Mouse (Mus musculus): ENCODE data around the gene Ccdc13. TPM values are rescaled to one million over a fixed set of nuclear protein-coding genes. Genes with fewer than 3 reads are reported as not detected.

The Ccdc13 gene
- polyA plus RNA-seq, 1 experiment from 2014 or later, result 1.2 TPM

- peaks cover 10% of the 10 kb centered on the region; the same call in 1 of the 2 replicates for H3K4me1 ChIP-seq
- no peaks in the 10 kb centered on the region for H3K36me3 ChIP-seq
- no peaks in the 10 kb centered on the region for H3K27me3 ChIP-seq
- H3K4me3 ChIP-seq, result no peak overlapping the region
- no peak overlapping the region for H3K27ac ChIP-seq
- ATAC-seq (ENCODE audit: borderline replicate concordance, extremely low read depth, low FRiP score, low TSS enrichment), result no peak
- 61% methylated on average over 5 of the region's 5 CpGs for WGBS
- no peaks in the 10 kb centered on the region for H3K9me3 ChIP-seq
- no peak overlapping the region for H3K4me2 ChIP-seq
- H3K9ac ChIP-seq, result no peak overlapping the region
Measured at GRCm38 (mm10) chr9:121820765-121821164, 18.5 kb downstream of the Ccdc13 start.

- Histone ChIP-seq H3K27ac (0 out of 2 replicates have a peak overlapping the region, but pooled peaks have one; percentile 7), H3K27me3 (no peaks in the 10 kb centered on the region), H3K36me3 (no peaks in the 10 kb centered on the region), H3K4me3 (no peak overlapping the region), H3K9me3 (no peaks in the 10 kb centered on the region), H3K4me2 (no peak overlapping the region), H3K4me1 (peaks cover 10% of the 10 kb centered on the region; the same call in 1 of the 2 replicates), H3K9ac (no peak overlapping the region)
- 46% methylated on average over 7 of the region's 7 CpGs for WGBS
- ATAC-seq (ENCODE audit: borderline replicate concordance, extremely low read depth, low FRiP score, low TSS enrichment), result no peak
Measured at GRCm38 (mm10) chr9:121819771-121820471, 19.3 kb downstream of the Ccdc13 start.

- no peaks in the 10 kb centered on the region for H3K9me3 ChIP-seq
- H3K4me3 ChIP-seq, result no peak overlapping the region
- WGBS, result 47% methylated on average over 9 of the region's 9 CpGs
- 0 out of 2 replicates have a peak, but pooled peaks have one; percentile 9 for ATAC-seq (ENCODE audit: borderline replicate concordance, extremely low read depth, low FRiP score, low TSS enrichment)
- H3K27me3 ChIP-seq, result no peaks in the 10 kb centered on the region
- 0 out of 2 replicates have a peak overlapping the region, but pooled peaks have one; percentile 7 for H3K27ac ChIP-seq
- no peak overlapping the region for H3K9ac ChIP-seq
- H3K4me2 ChIP-seq, result no peak overlapping the region
- no peaks in the 10 kb centered on the region for H3K36me3 ChIP-seq
- H3K4me1 ChIP-seq, result peaks cover 10% of the 10 kb centered on the region; the same call in 1 of the 2 replicates
Measured at GRCm38 (mm10) chr9:121819073-121819770, 20.0 kb downstream of the Ccdc13 start.

GRCm38 (mm10) chr9:121815183-121815582 is 24.1 kb downstream of the Ccdc13 start:
- peaks cover 3% of the 10 kb centered on the region for H3K4me1 ChIP-seq
- no peaks in the 10 kb centered on the region for H3K9me3 ChIP-seq
- no peak for ATAC-seq (ENCODE audit: borderline replicate concordance, extremely low read depth, low FRiP score, low TSS enrichment)
- H3K4me3 ChIP-seq, result no peak overlapping the region
- no peak overlapping the region for H3K9ac ChIP-seq
- WGBS, result 54% methylated on average over 6 of the region's 6 CpGs
- no peaks in the 10 kb centered on the region for H3K27me3 ChIP-seq
- no peak overlapping the region for H3K4me2 ChIP-seq
- no peak overlapping the region for H3K27ac ChIP-seq
- no peaks in the 10 kb centered on the region for H3K36me3 ChIP-seq

GRCm38 (mm10) chr9:121810081-121810821 is 29.0 kb downstream of the Ccdc13 start:
- Histone ChIP-seq H3K4me1 (peaks cover 10% of the 10 kb centered on the region), H3K4me2 (no peak overlapping the region), H3K9ac (no peak overlapping the region), H3K4me3 (no peak overlapping the region), H3K36me3 (no peaks in the 10 kb centered on the region), H3K27me3 (no peaks in the 10 kb centered on the region), H3K27ac (no peak overlapping the region), H3K9me3 (no peaks in the 10 kb centered on the region)
- 43% methylated on average over 15 of the region's 15 CpGs for WGBS
- ATAC-seq (ENCODE audit: borderline replicate concordance, extremely low read depth, low FRiP score, low TSS enrichment), result no peak

GRCm38 (mm10) chr9:121808511-121808910 is 30.8 kb downstream of the Ccdc13 start:
- H3K9ac ChIP-seq, result no peak overlapping the region
- H3K36me3 ChIP-seq, result no peaks in the 10 kb centered on the region
- no peak overlapping the region for H3K4me2 ChIP-seq
- no peaks in the 10 kb centered on the region for H3K27me3 ChIP-seq
- no peak for ATAC-seq (ENCODE audit: borderline replicate concordance, extremely low read depth, low FRiP score, low TSS enrichment)
- peaks cover 10% of the 10 kb centered on the region for H3K4me1 ChIP-seq
- H3K27ac ChIP-seq, result no peak overlapping the region
- no peaks in the 10 kb centered on the region for H3K9me3 ChIP-seq
- no peak overlapping the region for H3K4me3 ChIP-seq
- WGBS, result 64% methylated on average over 3 of the region's 3 CpGs

- Histone ChIP-seq H3K9ac (no peak overlapping the region), H3K27ac (no peak overlapping the region), H3K4me2 (no peak overlapping the region), H3K4me1 (peaks cover 10% of the 10 kb centered on the region), H3K27me3 (no peaks in the 10 kb centered on the region), H3K9me3 (no peaks in the 10 kb centered on the region), H3K36me3 (no peaks in the 10 kb centered on the region), H3K4me3 (no peak overlapping the region)
- ATAC-seq (ENCODE audit: borderline replicate concordance, extremely low read depth, low FRiP score, low TSS enrichment), result no peak
- WGBS, result 60% methylated on average over 7 of the region's 7 CpGs
Measured at GRCm38 (mm10) chr9:121807947-121808346, 31.3 kb downstream of the Ccdc13 start.

- peaks cover 10% of the 10 kb centered on the region for H3K4me1 ChIP-seq
- H3K27ac ChIP-seq, result no peak overlapping the region
- no peaks in the 10 kb centered on the region for H3K27me3 ChIP-seq
- ATAC-seq (ENCODE audit: borderline replicate concordance, extremely low read depth, low FRiP score, low TSS enrichment), result no peak
- H3K9ac ChIP-seq, result no peak overlapping the region
- no peaks in the 10 kb centered on the region for H3K36me3 ChIP-seq
- no peak overlapping the region for H3K4me3 ChIP-seq
- WGBS, result 73% methylated on average over 1 of the region's 1 CpGs
- H3K9me3 ChIP-seq, result no peaks in the 10 kb centered on the region
- H3K4me2 ChIP-seq, result no peak overlapping the region
Measured at GRCm38 (mm10) chr9:121807546-121807945, 31.7 kb downstream of the Ccdc13 start.

- no peak for ATAC-seq (ENCODE audit: borderline replicate concordance, extremely low read depth, low FRiP score, low TSS enrichment)
- WGBS, result 45% methylated on average over 7 of the region's 7 CpGs
- no peak overlapping the region for H3K4me3 ChIP-seq
- H3K27ac ChIP-seq, result no peak overlapping the region
- no peaks in the 10 kb centered on the region for H3K36me3 ChIP-seq
- H3K27me3 ChIP-seq, result no peaks in the 10 kb centered on the region
- H3K9ac ChIP-seq, result no peak overlapping the region
- H3K4me1 ChIP-seq, result peaks cover 3% of the 10 kb centered on the region; the same call in 1 of the 2 replicates
- no peak overlapping the region for H3K4me2 ChIP-seq
- no peaks in the 10 kb centered on the region for H3K9me3 ChIP-seq
Measured at GRCm38 (mm10) chr9:121802747-121803146, 36.5 kb downstream of the Ccdc13 start.

- 36% methylated on average over 6 of the region's 6 CpGs for WGBS
- H3K27ac ChIP-seq, result no peak overlapping the region
- H3K4me1 ChIP-seq, result peaks cover 3% of the 10 kb centered on the region; the same call in 1 of the 2 replicates
- H3K9me3 ChIP-seq, result no peaks in the 10 kb centered on the region
- no peaks in the 10 kb centered on the region for H3K27me3 ChIP-seq
- no peak overlapping the region for H3K4me3 ChIP-seq
- H3K36me3 ChIP-seq, result no peaks in the 10 kb centered on the region
- no peak for ATAC-seq (ENCODE audit: borderline replicate concordance, extremely low read depth, low FRiP score, low TSS enrichment)
- no peak overlapping the region for H3K4me2 ChIP-seq
- H3K9ac ChIP-seq, result no peak overlapping the region
Measured at GRCm38 (mm10) chr9:121798887-121799520, 40.3 kb downstream of the Ccdc13 start.

GRCm38 (mm10) chr9:121797722-121798121 is 41.5 kb downstream of the Ccdc13 start:
- Histone ChIP-seq H3K4me1 (peaks cover 3% of the 10 kb centered on the region; the same call in 1 of the 2 replicates), H3K4me2 (peak overlapping the region; percentile 36), H3K4me3 (no peak overlapping the region), H3K27me3 (no peaks in the 10 kb centered on the region), H3K27ac (no peak overlapping the region), H3K9me3 (no peaks in the 10 kb centered on the region), H3K36me3 (no peaks in the 10 kb centered on the region), H3K9ac (no peak overlapping the region)
- peak; percentile 51 for ATAC-seq (ENCODE audit: borderline replicate concordance, extremely low read depth, low FRiP score, low TSS enrichment)
- WGBS, result 12% methylated on average over 12 of the region's 12 CpGs

Data from lung, embryonic 15.5 days (tissue).